9 mouse cellular contexts compared by ENCODE assay signal in genomic region chr8:84042948-84043342, GRCm38 (mm10). TPM values are rescaled to one million over a fixed set of nuclear protein-coding genes. Genes with fewer than 3 reads are reported as not detected.
DNase-seq lines count a peak whose midpoint lies in the region; ATAC-seq lines count a peak whose summit lies in the region.
"Had no signal": no experiment of that assay in that cellular context is flagged by ENCODE, and none has a peak within 500 bp of the region (broad histone marks: within the 10 kb centered on the region; RNA-seq: fewer than 3 reads in every experiment).

No protein-coding gene starts in this region.

- no peak for ATAC-seq in heart, embryonic 15.5 days (replicated peaks; ENCODE audit: insufficient number of reproducible peaks, insufficient read depth, low FRiP score, low read depth)
- ATAC-seq in liver, embryonic 16.5 days (ENCODE audit: low read depth) = no peak

- peaks cover 35% of the 10 kb centered on the region for H3K27me3 ChIP-seq in heart, embryonic 15.5 days
- H3K27me3 ChIP-seq in liver, embryonic 16.5 days (ENCODE audit: control insufficient read depth, insufficient read depth, low read depth, low read length) = peaks cover 47% of the 10 kb centered on the region

- peak; percentile 57 to 70 for DNase-seq in heart, adult 18-20 months
- no peak for DNase-seq in heart, postnatal 4 days
- DNase-seq in MN1 (ENCODE audit: low spot score) = peak; percentile 30
- DNase-seq in ovary, postnatal 14 days (ENCODE audit: low spot score) = no peak
- DNase-seq in right cerebral cortex, postnatal 4 days = no peak
- no peak for DNase-seq in adrenal gland, postnatal 25 days

- WGBS in heart, embryonic 15.5 days = 41% methylated on average over 12 of the region's 12 CpGs
- 25% methylated on average over 12 of the region's 12 CpGs for WGBS in liver, embryonic 16.5 days (ENCODE audit: insufficient replicate concordance)

- H3K9ac ChIP-seq in heart, embryonic 15.5 days = peak overlapping the region; percentile 58
- H3K9ac ChIP-seq in liver, embryonic 16.5 days (ENCODE audit: low read depth, low read length) = no peak overlapping the region

- H3K4me3 ChIP-seq in heart, embryonic 15.5 days = peak overlapping the region; percentile 56
- H3K4me3 ChIP-seq in liver, embryonic 16.5 days (ENCODE audit: low read depth, low read length) = peak overlapping the region; percentile 33; the same call in 1 of the 2 replicates

- H3K4me2 ChIP-seq in heart, embryonic 15.5 days = peak overlapping the region; percentile 89
- H3K4me2 ChIP-seq in liver, embryonic 16.5 days (ENCODE audit: low read depth, low read length) = peak overlapping the region; percentile 47; the same call in 1 of the 2 replicates

- H3K36me3 ChIP-seq in heart, embryonic 15.5 days = no peaks in the 10 kb centered on the region
- H3K36me3 ChIP-seq in liver, embryonic 16.5 days (ENCODE audit: control insufficient read depth, insufficient read depth) = no peaks in the 10 kb centered on the region

- no peaks in the 10 kb centered on the region for H3K9me3 ChIP-seq in heart, embryonic 15.5 days (replicated peaks)
- no peaks in the 10 kb centered on the region for H3K9me3 ChIP-seq in liver, embryonic 16.5 days (replicated peaks; ENCODE audit: control insufficient read depth, low read length)

- H3K27ac ChIP-seq in heart, embryonic 15.5 days = no peak overlapping the region
- no peak overlapping the region for H3K27ac ChIP-seq in liver, embryonic 16.5 days (ENCODE audit: low read length)

- H3K4me1 ChIP-seq in heart, embryonic 15.5 days (replicated peaks) = peaks cover 24% of the 10 kb centered on the region
- H3K4me1 ChIP-seq in liver, embryonic 16.5 days (ENCODE audit: control insufficient read depth, low read depth, low read length) = no peaks in the 10 kb centered on the region

RNA-seq across cellular contexts. Expression of gene Il27ra, which starts 0.6 kb away (rescaled TPM):
- 1 to 10 TPM; 3.1 to 5.4 TPM for total RNA-seq in heart, adult 18-20 months (2021)
- total RNA-seq in heart, postnatal 4 days (2021) = 1 to 10 TPM; 4.0 to 4.2 TPM
- 5.4 and 6.6 TPM in 2 replicates for polyA plus RNA-seq in heart, embryonic 15.5 days (2015; fragmentation: Nextera tagmentation; extraction: Ambion mirVana)
- polyA plus RNA-seq in liver, embryonic 16.5 days (2015; fragmentation: Nextera tagmentation; extraction: Ambion mirVana) = 0.87 and 1.0 TPM in 2 replicates
- 2.5 and 3.6 TPM in 2 replicates for total RNA-seq in adrenal gland, postnatal 25 days (2021)

RNA-seq across cellular contexts. Expression of gene Rln3, which starts 1.9 kb away (rescaled TPM):
- not detected for total RNA-seq in heart, adult 18-20 months (2021)
- total RNA-seq in heart, postnatal 4 days (2021) = not detected
- 0.39 TPM in 1 of 2 replicates, not detected in the other for polyA plus RNA-seq in heart, embryonic 15.5 days (2015; fragmentation: Nextera tagmentation; extraction: Ambion mirVana)
- 0.15 TPM in 1 of 2 replicates, not detected in the other for polyA plus RNA-seq in liver, embryonic 16.5 days (2015; fragmentation: Nextera tagmentation; extraction: Ambion mirVana)
- not detected in 2 replicates for total RNA-seq in adrenal gland, postnatal 25 days (2021)
- total RNA-seq: common myeloid progenitor, adult 5-6 weeks had no signal

RNA-seq across cellular contexts. Expression of gene Palm3, which starts 21.7 kb away (rescaled TPM):
- total RNA-seq in heart, adult 18-20 months (2021) = under 1 TPM; 0.30 to 0.33 TPM
- total RNA-seq in heart, postnatal 4 days (2021) = under 1 TPM; 0.31 to 0.38 TPM
- 1.2 and 1.9 TPM in 2 replicates for polyA plus RNA-seq in heart, embryonic 15.5 days (2015; fragmentation: Nextera tagmentation; extraction: Ambion mirVana)
- 0.15 TPM in 1 of 2 replicates, not detected in the other for polyA plus RNA-seq in liver, embryonic 16.5 days (2015; fragmentation: Nextera tagmentation; extraction: Ambion mirVana)
- 0.76 and 1.4 TPM in 2 replicates for total RNA-seq in adrenal gland, postnatal 25 days (2021)
- total RNA-seq: common myeloid progenitor, adult 5-6 weeks had no signal

RNA-seq across cellular contexts. Expression of gene Gm10643, which starts 22.0 kb away (rescaled TPM):
- 1 to 10 TPM; 4.2 to 5.0 TPM for total RNA-seq in heart, adult 18-20 months (2021)
- 1 to 10 TPM; 3.7 to 4.5 TPM for total RNA-seq in heart, postnatal 4 days (2021)
- polyA plus RNA-seq in heart, embryonic 15.5 days (2015; fragmentation: Nextera tagmentation; extraction: Ambion mirVana) = 0.71 and 1.3 TPM in 2 replicates
- 0.08 and 0.32 TPM in 2 replicates for polyA plus RNA-seq in liver, embryonic 16.5 days (2015; fragmentation: Nextera tagmentation; extraction: Ambion mirVana)
- 2.8 and 3.5 TPM in 2 replicates for total RNA-seq in adrenal gland, postnatal 25 days (2021)

RNA-seq across cellular contexts. Expression of gene Rfx1, which starts 23.7 kb away (rescaled TPM):
- total RNA-seq in heart, adult 18-20 months (2021) = 1 to 10 TPM; 8.3 to 9.1 TPM
- 10 to 100 TPM; 12.5 to 13.5 TPM for total RNA-seq in heart, postnatal 4 days (2021)
- 4.5 and 7.4 TPM in 2 replicates for polyA plus RNA-seq in heart, embryonic 15.5 days (2015; fragmentation: Nextera tagmentation; extraction: Ambion mirVana)
- polyA plus RNA-seq in liver, embryonic 16.5 days (2015; fragmentation: Nextera tagmentation; extraction: Ambion mirVana) = 2.0 and 2.7 TPM in 2 replicates
- total RNA-seq in adrenal gland, postnatal 25 days (2021) = 23.1 and 26.1 TPM in 2 replicates

Comparison
In these comparisons a context has a peak if more than half of its experiments do, and no peak if none do; other contexts are left out.
1. DNase-seq: peak in heart, adult 18-20 months (2 of 2) and MN1 (single experiment); none in heart, postnatal 4 days (single experiment), ovary, postnatal 14 days (single experiment), right cerebral cortex, postnatal 4 days (single experiment) and adrenal gland, postnatal 25 days (single experiment).